Mouse (Mus musculus) T-helper 2 cell (primary cell): Measurements from ENCODE around the gene Unc45b.

Experiments used
- in situ Hi-C: fragments of 300-600 bp; cut with MboI, MseI; formaldehyde crosslinking; loops from one replicate; pipeline ENCODE4 v1.15.1; 2025; ENCODE audit warnings: high pct_unique_total_duplicates

The Unc45b gene

DNA sequence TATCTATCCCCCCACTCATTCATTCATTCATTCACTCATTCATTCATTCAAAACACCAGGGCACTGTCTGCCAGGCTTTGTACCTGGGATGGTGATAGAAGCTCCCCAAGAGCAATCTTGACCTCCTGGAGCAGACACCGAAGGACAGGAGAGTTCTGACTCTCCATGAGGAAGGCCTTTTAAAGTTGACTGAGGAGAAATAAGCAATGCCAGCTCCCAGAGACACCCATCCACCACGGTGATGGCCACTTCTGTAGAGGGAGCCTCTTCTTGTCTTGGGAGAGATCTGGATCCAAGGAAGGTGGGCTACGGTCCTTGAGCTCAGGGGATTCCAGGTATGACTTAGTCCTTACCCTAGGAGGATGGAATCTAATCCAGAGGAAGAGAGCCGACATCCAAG lies at the start of gene Unc45b:
Gene Unc45b (plus strand): TSS at position 301 of the 400 bp plus-strand sequence.
- in situ Hi-C loops, result no loop called here

DNA sequence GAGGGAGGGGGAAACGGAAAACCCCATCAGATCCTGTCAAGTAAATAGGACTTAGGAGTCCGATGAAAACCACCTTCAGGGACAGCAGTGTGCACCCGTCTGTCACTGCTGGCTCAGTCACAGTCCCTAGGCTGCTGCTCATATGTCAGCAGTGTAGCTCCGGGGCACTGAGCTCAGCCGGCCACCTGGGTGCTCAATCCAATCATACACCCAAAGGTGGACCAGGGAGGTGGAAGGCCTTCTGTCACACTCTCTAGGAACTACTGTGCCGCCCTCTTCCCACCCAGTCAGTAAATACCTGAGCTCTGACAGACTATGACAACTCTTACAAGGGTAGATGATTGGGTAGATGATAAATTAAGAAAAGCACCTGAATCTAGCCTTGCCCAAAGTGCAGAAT lies 49.6 kb upstream of the Unc45b start:
- in situ Hi-C loops, result no loop called here

DNA sequence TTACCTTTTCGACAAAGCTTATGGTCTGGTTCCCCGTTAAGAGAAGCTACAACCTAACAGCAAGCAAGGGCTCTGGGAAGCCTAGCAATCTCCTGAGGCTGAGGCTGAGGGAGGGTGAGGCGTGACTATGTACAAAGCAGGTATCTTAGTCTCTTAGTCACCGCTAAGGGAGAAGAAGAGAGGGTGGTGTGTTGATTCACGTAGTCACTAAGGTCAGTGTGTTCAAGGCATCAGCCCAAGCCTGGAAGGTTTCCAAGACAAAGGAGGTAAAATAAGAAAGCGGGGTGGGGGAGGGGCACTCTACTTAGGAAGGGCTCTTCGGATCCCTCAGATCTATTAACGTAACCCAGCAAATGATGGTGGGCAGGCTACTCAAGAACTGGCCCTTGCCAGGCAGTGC lies 48.8 kb upstream of the Unc45b start:
- in situ Hi-C loops, result no loop called here

DNA sequence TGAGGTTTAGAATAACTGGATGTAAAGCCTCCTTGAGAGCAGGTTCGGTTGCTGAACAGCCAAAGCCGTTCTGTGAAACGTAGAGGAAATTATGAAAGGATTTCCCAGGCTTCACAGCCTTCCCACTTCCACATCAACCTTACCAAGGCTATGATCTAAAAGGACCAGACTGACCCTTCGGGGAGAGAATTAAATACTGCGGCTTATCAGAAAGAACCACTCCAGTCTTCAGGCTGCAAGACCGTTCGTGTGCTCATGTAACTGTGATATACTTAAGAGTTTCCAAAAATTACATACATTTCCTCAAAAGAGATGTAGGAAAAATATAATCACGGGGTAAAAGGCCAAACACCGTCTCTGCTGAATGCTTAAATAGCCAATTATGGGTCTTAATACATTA lies 47.7 kb upstream of the Unc45b start:
- in situ Hi-C loops, result no loop called here

- in situ Hi-C loops, result no loop called here
Observed at GRCm38 (mm10) chr11:82863059-82863458, 47.3 kb upstream of the Unc45b start.

- in situ Hi-C loops, result no loop called here
Observed at GRCm38 (mm10) chr11:82863488-82863931, 46.8 kb upstream of the Unc45b start.

DNA sequence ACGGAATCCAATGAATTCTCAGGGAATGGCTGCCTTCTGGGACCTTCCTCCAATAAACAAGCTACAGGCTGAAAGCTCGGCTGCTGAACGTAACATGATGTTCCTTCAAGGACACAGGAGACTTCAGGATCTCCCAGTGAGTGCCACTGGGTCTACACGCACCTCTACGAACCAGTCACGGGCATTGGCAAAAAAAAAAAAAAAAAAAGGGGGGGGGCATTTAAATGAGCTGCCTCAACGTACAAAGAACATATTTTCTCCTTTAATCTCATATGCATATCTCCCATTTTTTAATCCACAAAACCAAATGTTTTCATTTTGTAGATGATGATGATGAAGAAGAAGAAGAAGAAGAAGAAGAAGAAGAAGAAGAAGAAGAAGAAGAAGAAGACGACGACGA lies 44.4 kb upstream of the Unc45b start:
- in situ Hi-C loops, result no loop called here

DNA sequence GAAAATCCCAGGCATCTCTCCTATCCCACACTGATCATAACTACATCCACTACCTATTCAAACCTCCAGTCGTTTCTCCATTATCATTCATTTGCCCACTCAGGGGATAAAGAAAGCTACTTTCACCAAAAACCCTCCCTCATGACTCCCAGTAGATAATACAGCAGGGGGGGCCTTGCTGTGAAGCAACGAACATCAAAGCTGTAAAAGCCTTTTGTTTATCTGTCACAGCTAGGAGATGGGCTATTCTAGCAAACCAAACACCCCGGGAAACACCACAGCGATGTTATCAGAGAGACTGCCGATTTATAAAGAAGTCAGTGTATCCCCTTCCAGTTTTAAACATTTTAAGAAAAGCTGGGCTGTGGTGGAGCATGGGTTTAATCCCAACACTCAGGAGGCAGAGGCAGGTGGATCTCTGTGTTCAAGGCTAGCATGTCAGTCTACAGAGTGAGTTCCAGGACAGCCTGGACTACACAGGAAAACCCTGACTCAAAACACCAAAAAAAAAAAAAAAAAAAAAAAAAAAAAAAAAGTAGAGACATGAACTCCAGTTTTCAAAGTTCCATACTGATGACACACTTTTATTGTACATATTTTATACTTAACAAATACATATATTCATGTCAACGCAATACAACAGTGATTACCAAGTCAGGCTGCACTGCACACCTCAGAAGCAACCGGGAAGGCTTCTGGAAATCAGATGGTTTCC lies 43.3 kb upstream of the Unc45b start:
- in situ Hi-C loops, result no loop called here

DNA sequence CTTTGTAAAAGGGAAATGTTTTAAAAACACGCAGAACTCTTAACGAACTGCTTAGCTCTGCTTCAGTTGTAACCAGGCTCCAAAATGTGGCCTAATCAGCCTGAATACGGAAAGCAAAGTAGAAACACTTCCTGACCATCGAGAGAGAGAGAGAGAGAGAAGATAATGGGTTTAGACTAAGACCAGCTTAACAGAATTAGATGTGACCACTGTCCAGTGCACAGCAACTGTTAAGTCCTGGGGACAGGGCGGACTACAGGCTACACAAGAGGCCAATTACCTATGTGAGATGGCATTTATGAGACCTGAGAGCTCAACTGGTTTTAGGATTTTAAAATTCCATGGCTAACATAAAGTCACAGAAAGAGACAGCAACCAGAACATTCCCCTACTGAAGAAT lies 42.4 kb upstream of the Unc45b start:
- in situ Hi-C loops, result no loop called here

DNA sequence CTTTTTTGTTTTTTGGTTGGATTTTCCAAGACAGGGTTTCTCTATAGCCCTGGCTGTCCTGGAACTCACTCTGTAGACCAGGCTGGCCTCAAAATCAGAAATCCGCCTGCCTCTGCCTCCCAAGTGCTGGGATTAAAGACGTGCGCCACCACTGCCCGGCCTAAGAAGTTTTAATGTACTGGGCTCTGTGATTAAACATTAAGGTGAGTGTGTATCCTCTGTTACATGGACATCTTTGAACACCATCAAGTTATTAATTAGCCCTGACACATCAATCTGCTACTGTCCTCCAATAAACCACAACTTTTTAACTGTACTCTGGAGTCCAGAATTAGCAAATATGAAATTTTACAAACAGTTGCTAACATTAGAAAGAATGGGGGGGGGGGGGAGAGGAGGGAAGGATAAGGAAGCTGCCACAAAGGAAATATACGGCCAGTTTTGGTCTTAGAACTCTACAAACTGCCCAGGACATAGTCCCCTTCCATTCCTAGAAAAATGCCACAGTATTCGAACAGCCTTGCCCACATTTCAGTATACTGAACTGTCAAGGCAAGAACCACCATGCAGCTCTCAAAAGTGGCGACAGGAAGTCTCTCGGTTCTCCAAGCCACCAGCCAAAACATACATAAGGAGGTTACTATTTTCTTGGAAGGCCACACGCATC lies 40.7 kb upstream of the Unc45b start:
- in situ Hi-C loops, result no loop called here

- in situ Hi-C loops, result no loop called here
Observed at GRCm38 (mm10) chr11:82870173-82871030, 39.9 kb upstream of the Unc45b start.

- in situ Hi-C loops, result no loop called here
Observed at GRCm38 (mm10) chr11:82871031-82871446, 39.3 kb upstream of the Unc45b start, which contains the start of gene Rffl. TSS of gene Rffl (minus strand) at chr11:82871210.

GRCm38 (mm10) chr11:82874924-82875323 lies 35.4 kb upstream of the Unc45b start:
- in situ Hi-C loops, result loop anchor here (25.0 kb wide), 1 partner anchor 263 kb away; no protein-coding TSS in a partner anchor

GRCm38 (mm10) chr11:82875631-82876030 lies 34.7 kb upstream of the Unc45b start:
- in situ Hi-C loops, result loop anchor here (25.0 kb wide), 1 partner anchor 263 kb away; no protein-coding TSS in a partner anchor

DNA sequence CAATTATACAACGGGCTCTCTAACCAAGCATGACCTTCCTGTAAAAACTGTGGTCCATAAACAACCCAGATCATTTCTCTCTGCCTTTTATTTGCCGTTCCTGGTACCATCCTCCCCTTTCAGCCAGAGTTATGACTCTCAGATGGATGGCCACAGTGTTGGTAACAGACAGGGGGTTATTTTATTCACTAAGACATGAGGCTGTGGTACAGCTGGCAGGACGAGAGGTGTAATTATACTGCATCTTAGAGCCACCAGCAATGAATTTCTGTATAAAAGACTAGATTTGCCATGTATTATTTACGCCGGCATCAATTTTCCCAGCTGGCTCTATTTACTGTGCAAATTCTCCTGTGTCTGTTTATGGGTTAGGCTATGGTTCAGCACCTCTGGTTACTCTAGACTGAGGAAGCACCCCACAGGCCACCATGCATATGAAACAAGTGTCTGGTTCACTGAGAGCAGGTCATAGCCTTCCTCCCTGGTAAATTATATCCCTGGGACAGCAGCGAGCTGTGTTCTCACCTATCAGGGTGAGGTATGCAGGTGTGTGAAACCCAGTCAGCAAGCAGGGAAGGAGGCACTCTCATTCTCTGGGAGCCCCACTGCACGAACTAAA lies 32.5 kb upstream of the Unc45b start:
- in situ Hi-C loops, result loop anchor here (25.0 kb wide), 1 partner anchor 266 kb away; no protein-coding TSS in a partner anchor

GRCm38 (mm10) chr11:82883180-82883579 lies 27.2 kb upstream of the Unc45b start:
- in situ Hi-C loops, result loop anchor here (25.0 kb wide), 1 partner anchor 271 kb away; no protein-coding TSS in a partner anchor

- in situ Hi-C loops, result loop anchor here (25.0 kb wide), 1 partner anchor 274 kb away; no protein-coding TSS in a partner anchor
Observed at GRCm38 (mm10) chr11:82886559-82886958, 23.8 kb upstream of the Unc45b start.

DNA sequence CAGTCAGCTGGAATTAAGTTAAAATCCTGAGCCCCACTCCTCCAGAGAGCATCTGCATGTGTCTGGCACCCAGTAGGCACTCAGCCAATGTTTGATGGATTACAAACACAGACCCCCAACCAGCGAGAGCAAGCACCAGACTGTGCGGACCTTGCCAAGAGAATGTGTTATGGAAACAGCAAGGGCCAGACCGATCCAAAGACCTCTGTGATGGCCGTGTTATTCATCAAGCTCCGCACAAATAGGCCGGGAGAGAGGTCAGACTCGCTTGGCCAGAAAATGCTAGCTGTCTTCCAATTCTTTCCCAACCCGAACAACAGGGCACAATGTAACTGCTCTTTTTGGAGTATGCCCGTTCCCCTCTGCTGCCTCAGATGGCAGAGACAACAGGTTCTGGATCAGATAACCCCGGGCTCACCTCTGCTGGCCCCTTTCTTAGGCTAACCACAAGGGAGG lies 21.8 kb upstream of the Unc45b start:
- in situ Hi-C loops, result loop anchor here (25.0 kb wide), 1 partner anchor 276 kb away; no protein-coding TSS in a partner anchor

DNA sequence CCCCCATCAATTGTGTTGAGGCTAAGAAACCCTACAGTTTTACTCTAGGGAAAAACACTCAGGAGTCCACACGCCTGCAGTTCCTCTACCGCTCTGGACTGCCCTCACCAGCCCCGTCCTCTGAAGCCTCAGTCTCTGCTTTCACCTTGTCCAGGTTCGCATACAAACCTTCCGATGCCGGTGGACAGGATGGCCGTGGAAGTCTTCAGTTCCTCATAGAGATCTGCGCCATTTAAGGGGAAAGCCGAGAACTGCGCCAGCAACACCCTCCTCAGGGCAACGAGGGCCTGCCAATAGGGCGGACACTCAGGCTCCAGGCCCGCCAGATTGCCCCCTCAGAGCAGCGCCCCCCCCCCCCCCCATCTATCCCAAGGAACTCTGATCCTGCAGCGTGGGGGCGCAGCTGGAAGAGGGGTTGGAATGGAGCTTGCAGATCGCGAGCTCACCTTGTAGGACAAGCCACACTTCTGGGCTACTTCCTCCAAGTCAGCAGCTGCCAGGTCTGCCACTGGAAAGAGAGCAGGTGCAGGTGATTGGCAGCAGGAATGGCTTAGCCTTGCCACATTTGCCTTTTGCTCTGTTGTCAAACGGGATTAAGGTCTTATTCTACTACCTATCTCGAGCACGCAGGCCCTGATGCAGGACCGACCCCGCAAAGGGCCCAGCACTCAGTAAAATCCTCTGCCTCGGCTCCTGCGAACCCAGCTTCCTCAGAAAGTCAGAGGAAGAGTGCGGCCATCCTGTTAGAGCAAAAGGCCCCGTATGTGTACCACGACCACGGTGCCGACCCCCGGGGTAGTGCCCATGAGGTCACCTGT lies 20.6 kb upstream of the Unc45b start:
- in situ Hi-C loops, result loop anchor here (10.0 to 25.0 kb wide), 2 partner anchors 145 to 277 kb away; no protein-coding TSS in a partner anchor

DNA sequence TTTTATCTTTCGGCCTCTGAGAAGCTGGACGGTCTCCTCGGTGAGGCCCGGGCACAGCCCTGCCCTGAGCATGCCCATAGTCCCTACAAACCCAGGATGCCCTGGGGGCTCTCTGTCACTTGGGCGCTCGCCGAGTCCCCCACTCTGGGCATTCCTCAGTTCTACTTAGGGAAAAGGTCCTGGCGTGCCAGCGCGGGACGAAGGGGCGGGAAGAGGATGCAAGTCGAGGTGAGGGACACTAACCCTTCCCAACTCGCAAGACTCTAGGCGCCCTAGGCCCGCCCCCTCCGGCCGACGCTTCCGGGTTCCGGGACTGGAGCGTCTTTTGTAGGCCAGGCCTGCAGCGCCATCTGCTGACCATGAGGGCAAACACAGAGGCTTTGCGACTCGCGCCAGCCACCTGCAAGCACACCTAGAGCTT lies 20.0 kb upstream of the Unc45b start, which contains the start of gene Rad51d:
Gene Rad51d (minus strand): TSS at position 273 of the 421 bp plus-strand sequence.
- in situ Hi-C loops, result loop anchor here (10.0 to 25.0 kb wide), 2 partner anchors 146 to 278 kb away; no protein-coding TSS in a partner anchor
